Mouse (Mus musculus) hindbrain, embryonic 16.5 days (tissue): ENCODE data around the gene Mbl1. TPM values are rescaled to one million over a fixed set of nuclear protein-coding genes. Genes with fewer than 3 reads are reported as not detected.

Experiments
- ATAC-seq: fragments of 200-750 bp; cut with Nextera tagmentation; 2 replicates; pipeline ENCODE4 v1.8.0; 2017; ENCODE audit warnings: moderate TSS enrichment, moderate library complexity
- H3K27ac ChIP-seq: fragments of 300-500 bp; sonication (generic); 2 replicates; pipeline ENCODE4 v1.5.1; 2014; ENCODE audit warnings: low read depth, mild to moderate bottlenecking, control low read depth, low read length, moderate library complexity
- H3K27me3 ChIP-seq: fragments of 300-500 bp; sonication (generic); replicated peaks from 2 replicates; pipeline ENCODE4 v1.6.1; 2014; ENCODE audit warnings: low read length; ENCODE audit not compliant: control insufficient read depth, insufficient read depth
- H3K36me3 ChIP-seq: fragments of 300-500 bp; sonication (generic); 2 replicates; pipeline ENCODE4 v1.6.1; 2014; ENCODE audit warnings: mild to moderate bottlenecking, low read length, moderate library complexity, mixed read lengths; ENCODE audit not compliant: control insufficient read depth, insufficient read depth
- H3K4me1 ChIP-seq: fragments of 300-500 bp; sonication (generic); 2 replicates; pipeline ENCODE4 v1.6.1; 2014; ENCODE audit warnings: low read depth, low read length; ENCODE audit not compliant: control insufficient read depth, insufficient read depth
- H3K4me2 ChIP-seq: fragments of 300-500 bp; sonication (generic); 2 replicates; pipeline ENCODE4 v1.6.1; 2014; ENCODE audit warnings: mild to moderate bottlenecking, low read length, control low read depth, moderate library complexity
- H3K4me3 ChIP-seq: fragments of 300-500 bp; sonication (generic); 2 replicates; pipeline ENCODE4 v1.5.1; 2014; ENCODE audit warnings: mild to moderate bottlenecking, low read length, control low read depth, moderate library complexity
- H3K9ac ChIP-seq: fragments of 300-500 bp; sonication (generic); 2 replicates; pipeline ENCODE4 v1.6.1; 2014; ENCODE audit warnings: low read depth, mild to moderate bottlenecking, control low read depth, low read length, moderate library complexity
- H3K9me3 ChIP-seq: fragments of 300-500 bp; sonication (generic); 2 replicates; pipeline ENCODE4 v1.6.1; 2014; ENCODE audit warnings: mild to moderate bottlenecking, low read length, moderate library complexity; ENCODE audit not compliant: control insufficient read depth
- WGBS: fragments of 180-500 bp; shearing (Covaris S2); extraction: QIAGEN DNeasy Blood & Tissue Kit; methylation state at CpG from one replicate; pipeline ENCODE4 v1.1.7; 2014; 5-methylcytosine and 5-hydroxymethylcytosine counted together
- polyA plus RNA-seq: library from polyadenylated mRNA; unstranded; fragments of >200 nt; fragmentation: Nextera tagmentation; extraction: Ambion mirVana; gene quantifications from 2 replicates; pipeline ENCODE4 v1.2.1, GENCODE M21; 2015

Mbl1 gene
- polyA plus RNA-seq, 1 experiment from 2014 or later: not detected

GRCm38 (mm10) chr14:41170514-41170913 lies 19.3 kb downstream of the Mbl1 start:
- ATAC-seq: no peak
- Histone ChIP-seq H3K36me3 (no peaks in the 10 kb centered on the region), H3K9me3 (no peaks in the 10 kb centered on the region), H3K9ac (no peak overlapping the region), H3K27me3 (no peaks in the 10 kb centered on the region), H3K4me1 (no peaks in the 10 kb centered on the region), H3K27ac (no peak overlapping the region), H3K4me2 (no peak overlapping the region), H3K4me3 (no peak overlapping the region)
- WGBS: 89% methylated on average over 2 of the region's 2 CpGs

DNA sequence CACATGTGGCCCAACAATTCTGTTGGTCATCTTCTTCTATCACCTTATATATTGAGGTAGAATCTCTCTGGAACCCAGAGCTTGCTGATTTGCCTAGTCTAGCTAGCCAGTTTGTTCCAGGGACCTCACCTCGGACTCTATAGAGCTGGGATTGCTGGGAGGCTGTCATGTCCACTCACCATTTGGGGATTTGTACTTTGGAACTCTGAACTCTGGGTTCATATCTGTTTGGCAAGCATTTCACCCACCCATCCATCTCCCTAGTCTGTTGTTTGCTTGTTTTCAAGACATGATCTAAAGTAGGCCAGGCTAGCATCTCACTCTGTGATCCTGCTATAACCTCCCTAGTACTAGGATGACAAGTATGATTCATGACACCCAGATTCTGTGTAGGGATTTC lies 23.5 kb downstream of the Mbl1 start:
- Histone ChIP-seq H3K9ac (no peak overlapping the region), H3K27ac (no peak overlapping the region), H3K4me3 (no peak overlapping the region), H3K4me1 (no peaks in the 10 kb centered on the region), H3K9me3 (no peaks in the 10 kb centered on the region), H3K4me2 (no peak overlapping the region), H3K36me3 (no peaks in the 10 kb centered on the region), H3K27me3 (no peaks in the 10 kb centered on the region)
- 74% methylated on average over 1 of the region's 1 CpGs for WGBS
- ATAC-seq: no peak

DNA sequence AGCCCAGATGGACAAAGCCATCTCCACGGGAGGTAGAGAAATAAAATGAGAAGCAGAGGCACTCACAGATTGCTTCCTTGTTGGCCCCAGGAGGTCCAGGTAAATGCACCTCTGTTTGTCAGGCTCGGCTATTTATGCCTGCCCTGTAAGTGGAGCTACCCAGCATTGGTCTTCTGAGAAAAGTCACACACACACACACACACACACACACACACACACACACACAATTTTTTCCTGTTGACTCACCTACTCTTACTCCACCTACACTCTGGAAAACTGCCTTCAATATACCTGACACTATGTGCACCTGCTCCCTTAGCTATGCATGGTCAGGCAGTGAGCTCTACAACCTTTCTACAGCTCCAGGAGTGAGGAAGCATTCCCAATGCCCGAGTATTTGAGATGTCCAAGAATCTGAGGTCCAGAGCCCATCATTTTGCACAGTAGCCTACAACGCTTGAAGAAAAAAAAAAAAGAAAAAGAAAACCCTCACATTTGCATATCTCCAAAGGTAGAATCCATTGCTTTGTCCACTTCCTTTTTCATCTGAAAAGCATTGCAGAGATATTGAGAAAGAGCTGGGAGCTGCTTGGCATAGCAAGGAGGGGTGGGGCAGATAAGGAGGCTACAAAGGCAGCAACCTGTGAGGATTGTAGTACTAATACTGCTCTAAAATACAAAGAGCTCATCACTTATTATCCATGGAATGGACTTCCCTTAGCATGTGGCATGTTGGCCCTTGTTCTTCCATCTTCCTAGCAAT lies 34.0 kb downstream of the Mbl1 start, which contains the start of gene Sftpd:
Gene Sftpd (minus strand): TSS at position 91 of the 763 bp plus-strand sequence.
- no peak within 1 kb of the TSS for H3K4me2 ChIP-seq
- H3K9ac ChIP-seq: no peak within 1 kb of the TSS
- no peaks in the 10 kb centered on the region for H3K4me1 ChIP-seq
- H3K27ac ChIP-seq: no peak within 1 kb of the TSS
- no peak within 1 kb of the TSS for H3K4me3 ChIP-seq
- 81% methylated on average over 4 of the region's 4 CpGs for WGBS
- ATAC-seq: no peak
- H3K27me3 ChIP-seq: no peaks in the 10 kb centered on the region
- H3K36me3 ChIP-seq: no peaks in the 10 kb centered on the region
- H3K9me3 ChIP-seq: no peaks in the 10 kb centered on the region

DNA sequence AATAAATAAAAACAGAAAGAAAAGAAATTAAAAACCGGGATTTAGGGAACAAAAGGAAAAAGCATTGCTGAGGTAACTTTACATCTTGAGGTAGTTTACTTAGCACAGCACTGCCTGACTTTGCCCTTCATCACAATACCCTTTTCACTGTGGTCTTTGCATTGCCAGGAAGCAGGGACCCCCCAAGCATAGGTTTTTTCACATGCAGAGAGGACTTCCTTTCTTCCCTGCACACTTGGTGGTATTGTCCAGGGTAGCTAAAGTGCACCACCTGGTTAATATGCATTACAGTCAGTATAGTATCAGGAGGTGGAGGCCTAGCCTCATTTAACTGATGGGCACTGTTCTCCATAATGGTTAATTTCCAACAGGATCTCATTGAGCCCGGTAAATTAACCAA lies 38.2 kb downstream of the Mbl1 start:
- Histone ChIP-seq H3K9me3 (peaks cover 3% of the 10 kb centered on the region; the same call in 1 of the 2 replicates), H3K27me3 (no peaks in the 10 kb centered on the region), H3K4me2 (no peak overlapping the region), H3K27ac (no peak overlapping the region), H3K36me3 (no peaks in the 10 kb centered on the region), H3K4me3 (no peak overlapping the region), H3K9ac (no peak overlapping the region), H3K4me1 (no peaks in the 10 kb centered on the region)
- 79% methylated on average over 2 of the region's 2 CpGs for WGBS
- no peak for ATAC-seq

- no peak overlapping the region for H3K4me3 ChIP-seq
- H3K27me3 ChIP-seq: no peaks in the 10 kb centered on the region
- H3K4me1 ChIP-seq: no peaks in the 10 kb centered on the region
- no peak overlapping the region for H3K9ac ChIP-seq
- WGBS: 72% methylated on average over 6 of the region's 6 CpGs
- ATAC-seq: no peak
- no peak overlapping the region for H3K27ac ChIP-seq
- H3K36me3 ChIP-seq: no peaks in the 10 kb centered on the region
- no peak overlapping the region for H3K4me2 ChIP-seq
- no peaks in the 10 kb centered on the region for H3K9me3 ChIP-seq
Measured at GRCm38 (mm10) chr14:41198037-41198730, 46.9 kb downstream of the Mbl1 start.

Other genes starting within 250 kb of the Mbl1 start
- 52.5 and 60.6 TPM in 2 replicates for gene Tspan14, start 184.7 kb upstream of the Mbl1 start, polyA plus RNA-seq
- gene Fam213a, start 137.7 kb upstream of the Mbl1 start, polyA plus RNA-seq: 110 and 123 TPM in 2 replicates
- 1.4 and 1.5 TPM in 2 replicates for gene Dydc2, start 82.2 kb upstream of the Mbl1 start, polyA plus RNA-seq
- gene Dydc1, start 78.5 kb upstream of the Mbl1 start, polyA plus RNA-seq: 0.26 TPM in 2 replicates
- not detected in 2 replicates for gene Mat1a, start 46.4 kb upstream of the Mbl1 start, polyA plus RNA-seq
- gene Sftpa1, start 19.7 kb upstream of the Mbl1 start, polyA plus RNA-seq: not detected in 2 replicates
- gene Sftpd, start 33.7 kb downstream of the Mbl1 start, polyA plus RNA-seq: not detected in 2 replicates
- gene Gm2832, start 127.3 kb downstream of the Mbl1 start, polyA plus RNA-seq: 0.35 and 0.53 TPM in 2 replicates
- not detected in 2 replicates for gene Gm5798, start 197.2 kb downstream of the Mbl1 start, polyA plus RNA-seq
- gene Gm7945, start 234.9 kb downstream of the Mbl1 start, polyA plus RNA-seq: 0.14 TPM in 1 of 2 replicates, not detected in the other